Mouse (Mus musculus): ENCODE data around the gene 2310039H08Rik.
A peak's percentile ranks its signal among the peaks of the same experiment; 100 is the strongest.

The 2310039H08Rik gene

DNA sequence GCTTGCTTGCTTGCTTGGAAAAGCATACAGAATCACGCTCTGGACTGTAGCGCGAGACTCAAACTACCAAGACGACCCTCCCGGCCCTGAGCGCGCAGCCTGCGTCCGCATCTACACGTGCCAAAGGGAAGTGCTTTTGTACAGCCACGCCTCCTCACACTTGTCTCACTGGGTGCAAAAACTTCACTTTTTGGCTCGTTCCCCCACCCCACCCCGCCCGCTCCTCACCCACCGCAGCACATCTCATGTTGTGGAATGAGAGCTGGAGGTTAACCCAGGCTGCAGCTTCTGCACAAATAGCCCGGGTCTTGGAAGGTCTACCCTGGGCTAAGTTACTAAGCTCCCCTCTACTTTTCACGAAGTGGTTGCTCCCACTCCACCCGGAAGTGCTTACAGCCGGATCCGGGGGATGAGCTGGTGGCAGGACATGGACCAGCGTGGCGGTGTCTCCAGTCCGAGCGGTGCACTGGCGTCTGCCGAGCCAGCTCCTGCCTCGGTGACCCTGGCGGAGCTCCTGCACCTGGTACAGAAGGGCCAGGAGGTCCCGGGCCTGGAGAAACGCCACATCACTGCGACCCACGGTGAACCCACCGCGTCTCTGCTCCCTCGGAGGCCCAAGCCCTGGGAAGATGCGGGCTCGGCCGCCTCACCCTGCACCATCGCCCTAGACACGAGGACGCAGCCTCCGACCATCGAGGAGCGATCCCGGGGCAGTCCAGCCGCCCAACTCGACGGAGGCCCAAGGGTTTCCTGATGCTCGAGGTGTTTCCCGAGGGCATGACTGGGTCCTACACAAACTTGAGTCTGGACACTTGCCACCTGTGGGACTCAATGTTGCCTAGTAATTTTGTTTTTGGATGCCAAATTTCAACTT, at the start of gene 2310039H08Rik:
TSS of gene 2310039H08Rik (plus strand) at position 232 of the 874 bp plus-strand sequence.
- DNase-seq: peak; percentile 93

DNA sequence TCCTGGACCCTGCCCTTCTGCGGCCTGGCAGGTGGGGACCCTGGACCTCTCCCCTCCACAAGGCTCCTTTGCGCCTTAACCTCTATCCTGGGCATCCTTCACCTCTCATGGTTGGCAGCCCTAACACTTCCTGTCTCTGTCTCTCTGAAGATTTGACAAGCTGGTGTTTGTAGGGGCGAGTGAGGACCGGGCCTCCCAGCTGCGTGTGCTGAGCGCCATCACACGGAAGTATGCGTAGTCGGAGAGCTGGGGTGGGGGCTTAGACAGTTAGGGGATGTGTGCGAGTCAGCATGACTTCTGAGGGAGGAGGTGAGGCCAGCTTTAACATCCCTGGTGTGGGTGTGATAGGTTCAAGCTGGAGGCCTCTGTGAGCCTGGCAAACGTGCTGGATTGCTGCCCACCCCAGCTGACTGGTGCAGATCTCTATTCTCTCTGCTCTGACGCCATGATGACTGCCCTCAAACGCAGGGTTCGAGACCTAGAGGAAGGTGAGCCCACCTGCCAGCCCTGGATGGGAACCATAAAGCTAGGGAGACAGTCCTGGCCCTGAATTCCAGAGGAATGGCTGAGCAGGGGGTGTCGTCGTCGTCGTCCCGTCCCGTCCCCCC, 47.9 kb upstream of the 2310039H08Rik start:
- no peak for DNase-seq

DNA sequence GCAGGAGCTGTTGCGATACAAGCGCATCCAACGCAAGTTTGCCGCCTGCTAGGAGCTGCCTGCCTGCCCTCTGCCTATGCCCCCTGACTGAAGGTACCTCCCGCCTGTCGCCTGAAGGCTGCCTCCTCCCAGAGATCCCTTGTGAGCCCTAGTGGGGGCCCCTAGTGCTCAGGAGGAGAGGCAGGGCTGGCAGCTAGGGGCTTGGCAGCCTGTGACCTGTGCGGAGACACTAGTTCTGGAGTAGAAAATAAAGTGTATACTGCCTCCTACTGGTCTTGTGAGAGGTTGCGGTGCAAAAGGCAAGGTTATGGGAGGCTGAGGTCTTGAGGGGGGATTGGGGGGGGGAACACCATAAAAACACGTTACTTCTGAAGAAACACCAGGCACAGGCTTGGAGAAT, 47.2 kb upstream of the 2310039H08Rik start:
- DNase-seq: peak; percentile 64

DNA sequence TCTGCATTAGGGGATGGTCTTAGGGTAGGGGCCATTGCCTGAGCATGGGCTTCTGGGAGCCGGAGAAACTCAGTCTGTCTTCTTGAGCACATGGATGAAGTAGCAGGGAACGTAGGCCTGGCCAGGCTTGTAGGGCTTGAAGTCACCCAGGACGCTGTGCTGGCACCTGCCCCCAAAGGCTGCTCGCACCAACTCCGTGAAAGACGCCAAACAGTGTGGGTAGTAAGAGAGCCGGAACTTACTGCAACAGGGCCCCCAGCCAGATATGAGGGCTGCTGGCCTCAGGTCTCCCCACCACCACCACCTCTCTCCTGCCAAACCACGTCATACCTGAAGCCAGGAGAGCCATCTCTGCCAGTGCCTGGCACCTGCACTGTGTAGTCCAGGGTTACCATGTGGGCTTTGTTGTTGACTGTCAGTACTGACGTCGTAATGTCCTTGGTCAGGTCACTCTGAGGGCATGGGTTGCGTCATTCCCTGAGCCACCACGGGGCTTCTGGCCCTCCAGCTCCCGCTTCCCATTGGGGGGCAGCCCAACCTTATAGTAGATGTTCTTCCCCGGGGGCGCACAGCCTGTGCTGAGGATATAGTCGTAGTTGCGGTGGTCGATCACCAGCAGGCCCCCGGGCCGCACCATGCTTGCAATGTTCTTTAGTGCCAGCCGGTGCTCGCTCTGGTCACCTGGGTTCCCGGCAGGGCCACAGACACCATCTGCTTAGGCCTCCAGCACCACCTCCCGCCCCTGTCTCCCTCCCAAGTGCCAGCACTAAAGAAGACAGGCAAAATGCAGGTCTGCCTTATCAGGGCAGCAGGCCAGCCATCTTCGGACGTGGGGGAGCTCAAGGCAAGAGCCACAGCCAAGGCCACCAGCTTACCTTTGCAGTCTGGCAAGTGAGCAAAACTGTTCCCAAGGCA, 46.4 kb upstream of the 2310039H08Rik start:
- no peak for DNase-seq

DNA sequence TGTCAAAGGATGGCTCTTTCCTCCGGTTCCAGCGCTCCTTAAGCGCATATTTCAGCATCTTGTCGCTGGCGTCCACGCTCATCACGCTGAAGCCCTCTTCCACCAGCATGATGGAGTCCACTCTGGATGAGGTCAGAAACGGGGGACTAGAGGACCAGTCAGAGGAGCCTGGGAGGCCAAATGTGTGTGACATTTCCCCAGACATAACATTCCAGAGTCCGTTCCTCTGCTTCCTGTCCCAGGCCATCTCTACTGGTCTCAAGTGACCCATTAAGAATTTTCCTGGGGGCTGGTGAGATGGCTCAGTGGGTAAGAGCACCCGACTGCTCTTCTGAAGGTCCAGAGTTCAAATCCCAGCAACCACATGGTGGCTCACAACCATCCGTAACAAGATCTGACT, 45.2 kb upstream of the 2310039H08Rik start:
- no peak for DNase-seq

DNA sequence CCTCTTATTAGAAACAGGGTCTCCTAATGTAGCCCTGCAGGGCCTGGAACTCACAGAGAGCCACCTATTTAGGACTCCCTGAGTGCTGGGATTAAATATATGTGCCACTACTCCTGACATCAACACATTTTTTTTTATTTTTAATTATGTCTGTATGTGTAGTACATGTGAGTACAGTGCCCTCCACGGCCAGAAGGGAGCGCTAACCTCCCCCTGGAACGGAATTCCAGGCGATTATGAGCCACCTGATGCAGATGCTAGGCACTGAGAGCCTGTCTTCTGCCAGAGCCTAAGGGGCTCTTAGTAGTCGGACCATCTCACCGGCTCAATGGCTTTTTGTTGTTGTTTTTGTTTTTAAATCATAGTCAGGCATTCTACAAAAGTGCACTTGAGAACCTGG, 44.4 kb upstream of the 2310039H08Rik start:
- DNase-seq: peak; percentile 46

DNA sequence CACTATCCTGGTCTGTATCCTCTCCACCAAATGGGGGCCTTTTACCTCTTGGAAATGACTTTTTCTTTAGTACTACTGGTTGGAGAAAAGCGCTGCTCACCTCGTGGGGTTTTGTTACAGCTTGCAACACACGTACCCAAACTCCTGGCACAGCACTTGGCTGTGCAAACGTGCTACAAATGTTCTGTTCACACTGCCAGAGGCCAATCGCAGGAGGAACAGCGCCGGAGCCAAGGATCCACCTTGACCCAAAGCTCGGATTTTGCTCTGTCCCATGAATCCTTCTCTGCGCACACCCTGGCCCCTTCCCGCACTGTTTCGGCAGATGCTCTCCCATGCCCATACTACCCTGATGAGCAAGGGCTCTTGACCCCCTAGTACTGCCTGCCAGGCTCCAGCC, 43.9 kb upstream of the 2310039H08Rik start:
- no peak for DNase-seq

DNA sequence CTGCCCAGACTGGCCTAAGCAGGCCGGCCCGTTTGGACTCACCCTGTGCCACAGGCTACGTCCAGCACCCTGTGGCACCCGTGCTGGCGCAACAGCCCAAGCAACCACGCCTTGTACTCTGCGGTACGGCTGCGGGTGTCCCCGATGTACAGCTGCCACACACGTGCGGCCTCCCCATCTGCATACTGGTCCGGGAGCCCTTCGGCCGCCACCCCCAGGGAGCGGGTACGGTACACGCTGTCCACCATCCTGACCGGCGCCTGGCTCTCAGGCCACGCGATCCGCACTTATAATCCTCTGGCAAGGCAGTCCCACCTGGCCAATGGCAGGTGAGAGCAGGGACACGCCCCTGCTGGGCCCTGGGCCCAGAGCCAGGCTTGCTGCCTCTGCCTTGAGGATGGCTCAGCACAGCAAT, 43.5 kb upstream of the 2310039H08Rik start, which contains the start of gene Gnmt:
TSS of gene Gnmt (minus strand) at position 265 of the 415 bp plus-strand sequence.
- peak; percentile 59 for DNase-seq

DNA sequence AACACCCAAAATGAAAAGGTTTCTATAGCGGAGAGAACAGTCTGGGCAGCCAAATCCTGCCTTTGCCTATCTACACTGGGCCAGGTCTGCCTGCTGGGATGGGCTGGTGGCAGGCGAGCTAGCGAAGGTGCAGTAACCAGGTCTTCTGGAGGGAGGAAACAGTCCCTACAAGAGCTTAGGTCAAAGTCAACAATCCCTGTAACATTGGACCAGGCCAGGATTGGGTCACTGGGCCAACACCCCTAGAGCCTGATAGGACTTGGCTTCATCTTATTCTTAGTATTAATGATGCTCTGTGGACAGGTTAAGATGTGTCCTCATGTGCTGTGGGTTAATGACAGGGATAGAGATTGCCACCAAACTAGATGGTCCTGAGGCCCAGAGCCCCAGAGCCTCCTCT, 38.4 kb upstream of the 2310039H08Rik start:
- DNase-seq: no peak

DNA sequence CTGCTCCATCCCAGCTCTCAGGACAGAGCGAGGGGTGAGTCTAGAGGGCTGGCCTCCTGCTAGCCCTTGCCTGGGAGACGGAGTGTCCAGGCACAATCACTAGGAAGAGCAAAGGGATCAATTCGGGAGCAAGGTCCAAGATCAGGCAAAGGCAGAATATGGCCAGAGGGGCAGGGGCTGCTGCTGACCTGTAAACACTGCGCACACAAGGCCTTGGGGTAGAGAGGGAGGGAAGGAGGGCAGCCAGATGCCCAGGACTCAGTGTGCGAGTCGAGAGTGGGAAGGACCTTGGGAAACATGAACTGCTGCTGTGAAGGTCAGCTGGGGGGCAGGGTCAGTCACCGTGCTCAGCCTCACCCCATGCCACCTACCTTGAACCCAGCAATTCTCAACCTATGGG, 37.1 kb upstream of the 2310039H08Rik start:
- DNase-seq: no peak

DNA sequence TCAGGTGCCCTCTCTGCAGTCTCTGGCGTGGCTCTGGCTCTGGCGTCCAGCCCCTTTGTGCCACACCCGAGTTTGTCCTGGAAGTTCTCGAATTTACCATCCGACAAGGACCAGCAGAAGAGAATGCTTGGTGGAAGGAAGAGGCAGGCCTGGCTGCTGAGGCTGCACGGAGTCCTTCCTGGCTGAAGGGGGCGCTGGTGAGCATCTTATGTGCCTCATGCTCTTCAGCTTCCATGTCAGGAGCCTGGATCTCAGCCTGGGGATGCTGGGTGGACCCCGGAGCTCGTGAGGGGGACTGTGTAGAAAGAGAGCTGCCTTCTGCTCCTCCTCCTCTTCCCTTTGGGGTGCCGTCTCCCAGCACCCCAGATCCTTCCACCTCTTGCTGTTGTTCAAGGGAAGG, 36.3 kb upstream of the 2310039H08Rik start:
- peak; percentile 43 for DNase-seq

DNA sequence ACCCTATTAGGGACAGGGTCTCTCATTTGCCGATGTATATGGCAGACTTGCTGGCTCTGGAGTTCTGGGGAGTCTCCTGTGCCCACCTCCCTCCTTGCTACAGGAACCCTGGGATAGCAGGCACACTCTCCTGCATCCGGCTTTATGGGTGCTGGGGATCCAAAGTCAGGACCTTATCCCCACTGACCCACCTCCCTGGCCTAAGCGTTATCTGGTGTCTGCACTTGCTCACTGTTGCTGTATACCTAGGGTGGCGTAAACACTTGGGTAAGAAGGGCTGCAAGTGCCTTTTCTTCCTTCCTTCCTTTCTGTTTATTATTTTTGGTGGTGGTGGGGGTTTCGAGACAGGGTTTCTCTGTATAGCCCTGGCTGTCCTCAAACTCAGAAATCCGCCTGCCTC, 31.1 kb upstream of the 2310039H08Rik start:
- DNase-seq: no peak

DNA sequence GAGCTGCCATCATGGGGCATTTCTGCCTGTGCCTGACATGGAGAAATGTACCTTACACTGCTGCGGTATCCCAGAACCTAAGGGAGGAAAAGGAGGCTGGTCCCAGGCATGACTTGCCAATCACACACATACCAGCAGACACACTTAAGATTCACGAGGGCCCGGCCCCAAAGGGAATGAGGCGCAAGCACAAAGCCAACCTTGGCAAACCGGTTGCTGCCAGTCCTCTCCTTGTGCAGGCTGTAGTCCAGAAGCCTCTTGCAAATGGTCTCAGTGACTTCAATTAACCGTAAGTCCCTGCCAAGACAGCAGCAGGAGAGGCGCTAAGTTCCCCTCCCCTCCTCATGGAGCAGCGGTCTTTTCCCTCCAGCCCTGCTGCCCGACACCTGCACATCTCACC, 29.4 kb upstream of the 2310039H08Rik start:
- peak; percentile 43 for DNase-seq

DNA sequence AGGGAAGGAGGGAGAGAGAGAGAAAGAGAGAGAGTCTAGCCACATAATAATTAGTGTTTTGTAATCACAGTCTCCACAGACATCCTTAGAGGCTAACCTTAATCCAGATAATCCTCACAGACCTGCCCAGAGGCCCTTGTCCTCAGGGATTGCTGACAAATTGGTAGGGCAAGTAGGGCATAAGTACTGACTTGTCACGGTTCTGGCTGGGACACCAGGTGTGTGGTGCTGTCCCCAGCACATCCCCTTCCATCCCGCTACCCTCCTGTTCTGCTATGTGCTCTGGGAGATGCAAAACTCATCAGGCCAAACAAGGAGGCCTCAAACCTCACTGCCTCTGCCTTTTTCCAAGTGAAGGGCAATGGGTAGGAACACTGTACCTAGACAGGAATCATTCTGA, 26.9 kb upstream of the 2310039H08Rik start:
- DNase-seq: no peak

DNA sequence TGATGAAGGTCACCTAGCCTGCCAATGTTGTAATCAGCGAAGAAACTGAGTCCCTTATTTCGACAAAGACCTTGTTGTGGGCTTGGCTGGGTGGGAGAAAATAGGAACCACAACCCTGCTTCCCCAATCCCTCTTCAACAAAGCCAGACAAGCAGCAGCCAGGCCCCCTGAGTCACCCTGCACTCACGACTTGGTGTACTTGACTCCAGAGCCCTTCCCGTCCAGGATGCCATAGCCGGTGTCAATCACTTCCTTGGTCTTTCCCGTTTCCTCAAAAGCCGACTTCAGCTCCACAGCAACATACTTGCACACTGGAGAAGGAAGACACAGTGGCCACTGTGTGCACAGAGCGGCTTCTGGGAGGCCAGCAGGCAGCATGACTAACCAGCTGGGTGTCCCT, 25.2 kb upstream of the 2310039H08Rik start:
- no peak for DNase-seq

DNA sequence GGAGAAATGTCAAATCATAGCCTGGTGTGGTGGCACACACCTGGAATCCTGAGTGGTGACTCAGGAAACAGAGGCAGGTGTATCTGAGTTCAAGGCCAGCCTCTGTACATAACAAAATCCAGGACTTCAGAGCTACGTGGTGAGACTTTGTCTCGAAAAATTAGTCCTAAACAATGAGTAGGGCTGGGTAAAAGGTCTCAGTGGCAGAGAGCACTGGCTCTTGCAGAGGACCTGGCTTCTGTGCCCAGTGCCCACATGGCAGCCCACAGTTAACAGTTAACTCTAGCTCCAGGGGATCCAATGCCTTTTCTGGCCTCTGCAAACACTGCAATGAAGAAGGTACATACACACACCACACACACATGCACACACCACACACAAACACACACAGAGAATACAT, 24.6 kb upstream of the 2310039H08Rik start:
- no peak for DNase-seq

DNA sequence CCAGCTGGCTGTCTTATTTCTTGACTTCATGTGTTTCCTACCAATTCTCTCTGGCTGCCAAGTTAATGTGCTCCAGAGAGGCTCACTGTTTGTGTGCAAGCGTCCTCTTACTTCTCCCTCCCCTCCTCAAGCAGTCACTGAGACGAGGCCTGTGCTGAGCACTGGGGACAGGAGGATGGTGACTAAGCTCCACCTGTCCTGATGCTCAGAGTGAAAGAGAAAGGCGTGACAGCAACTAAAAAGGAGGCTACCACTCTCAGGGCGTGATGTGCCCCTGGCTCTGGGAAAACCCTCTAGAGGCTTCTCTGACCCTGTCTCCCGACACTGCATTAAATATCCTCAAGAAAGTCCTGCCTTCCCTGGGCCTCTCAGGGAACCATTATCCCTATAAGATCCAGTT, 23.2 kb upstream of the 2310039H08Rik start:
- no peak for DNase-seq

DNA sequence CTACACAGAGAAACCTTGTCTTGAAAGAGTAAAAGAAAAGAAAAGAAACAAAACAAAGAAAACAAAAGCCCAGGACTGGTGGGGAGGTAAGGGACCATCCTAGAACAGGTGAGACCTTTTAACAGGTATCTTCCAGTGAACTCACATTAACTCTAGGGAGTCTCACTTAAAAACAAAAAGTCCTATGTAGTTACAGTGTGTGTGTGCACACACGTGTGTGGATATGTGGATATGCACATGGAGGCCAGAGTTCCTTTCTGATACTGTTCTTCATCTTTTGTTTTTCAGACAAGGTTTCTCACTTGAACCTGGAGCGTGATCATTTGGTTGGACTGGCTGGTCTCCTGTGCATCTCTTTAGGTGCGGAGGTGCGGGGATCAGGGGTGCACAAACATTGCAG, 21.9 kb upstream of the 2310039H08Rik start:
- DNase-seq: no peak

DNA sequence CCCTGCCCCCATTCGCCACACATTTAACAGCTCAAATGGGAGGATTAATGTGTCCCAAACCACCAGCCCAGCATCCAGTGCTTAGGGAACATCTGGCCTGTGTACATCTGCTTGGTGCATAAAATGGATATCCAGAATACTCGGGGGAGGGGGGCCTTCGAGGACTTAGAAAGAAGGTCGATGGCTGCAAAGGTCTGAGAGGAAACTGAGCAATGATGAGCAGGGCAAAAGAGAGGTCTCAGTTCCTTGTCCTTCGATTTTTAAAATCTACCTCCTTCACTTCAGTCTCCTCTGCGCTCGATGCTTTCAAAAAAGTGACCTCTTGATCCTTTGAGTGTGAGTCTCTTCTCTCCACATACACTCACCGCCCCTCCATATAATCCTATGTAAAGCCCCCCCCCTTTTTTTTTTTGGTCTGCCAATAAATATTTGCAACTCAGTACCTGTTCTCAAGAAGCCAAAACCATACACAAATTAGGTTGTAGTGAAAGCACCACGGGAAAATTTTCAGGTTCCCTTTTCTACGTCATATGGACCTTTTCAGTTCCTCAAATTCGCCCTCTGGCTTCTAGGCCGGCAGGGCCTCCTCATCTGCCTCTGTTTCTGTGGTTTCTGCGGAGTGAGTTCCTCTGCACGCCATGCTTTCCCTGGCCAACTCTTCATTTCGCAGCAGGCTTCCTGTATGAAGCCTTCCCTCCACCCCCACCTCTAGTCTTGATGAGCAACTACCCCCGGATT, 21.2 kb upstream of the 2310039H08Rik start:
- DNase-seq: peak; percentile 66

DNA sequence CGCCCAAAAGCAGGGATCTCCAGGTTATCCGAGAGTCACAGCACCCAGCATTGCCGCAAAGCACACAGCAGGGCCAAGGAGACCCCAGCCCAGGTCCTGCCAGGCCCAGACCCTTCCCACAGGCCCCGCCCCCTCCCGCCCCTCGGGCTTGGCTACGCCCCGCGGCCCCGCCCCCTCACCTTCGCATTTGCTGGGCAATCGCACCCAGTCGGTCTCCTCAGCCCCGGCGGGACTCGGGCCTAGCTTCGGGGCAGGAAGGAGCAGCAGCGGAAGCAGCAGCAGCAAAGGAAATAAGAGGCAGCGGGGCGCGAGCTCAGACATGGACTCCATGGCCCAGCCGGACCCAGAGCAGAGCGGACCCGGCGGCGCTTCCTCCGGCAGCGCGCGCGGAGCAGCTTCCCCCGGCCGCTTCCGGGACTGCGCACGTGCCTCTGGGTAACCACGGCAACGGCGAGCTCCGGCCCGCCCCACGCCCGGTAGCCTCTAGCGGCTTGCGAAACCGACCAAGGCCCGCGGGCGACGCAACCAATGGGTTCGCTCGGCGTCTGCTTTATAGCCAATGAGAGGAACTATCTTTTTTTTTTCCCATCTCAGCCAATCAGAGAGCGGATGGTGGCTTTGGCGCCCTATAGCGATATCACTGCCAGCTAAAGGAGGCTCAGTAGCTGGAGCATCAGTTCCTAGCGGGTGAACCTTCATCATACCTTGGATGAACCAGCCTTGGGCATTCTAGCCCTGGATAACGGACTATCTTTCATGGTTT, 20.5 kb upstream of the 2310039H08Rik start, which contains the start of gene Cnpy3:
TSS of gene Cnpy3 (minus strand) at position 421 of the 763 bp plus-strand sequence.
- DNase-seq: peak; percentile 99

DNA sequence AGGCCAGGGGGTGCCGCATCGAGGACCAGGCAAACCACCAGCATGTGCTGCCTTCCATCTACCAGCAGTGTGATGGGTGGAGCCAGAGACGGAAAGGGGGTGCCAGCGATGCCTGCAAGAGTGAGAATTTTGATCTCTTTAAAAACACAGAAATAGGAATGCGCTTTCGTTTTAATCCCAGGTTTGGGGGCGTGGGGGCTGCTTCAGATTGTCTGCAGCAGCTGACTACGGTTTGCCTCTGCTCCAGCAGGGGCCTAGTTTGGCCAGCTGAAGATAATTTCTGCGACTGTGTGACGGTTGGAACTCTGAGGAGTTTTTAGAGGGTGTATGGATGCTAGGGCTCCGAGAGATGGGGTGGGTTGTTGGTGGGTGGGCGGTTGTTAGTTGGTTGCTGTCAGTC, 13.7 kb upstream of the 2310039H08Rik start:
- no peak for DNase-seq

DNA sequence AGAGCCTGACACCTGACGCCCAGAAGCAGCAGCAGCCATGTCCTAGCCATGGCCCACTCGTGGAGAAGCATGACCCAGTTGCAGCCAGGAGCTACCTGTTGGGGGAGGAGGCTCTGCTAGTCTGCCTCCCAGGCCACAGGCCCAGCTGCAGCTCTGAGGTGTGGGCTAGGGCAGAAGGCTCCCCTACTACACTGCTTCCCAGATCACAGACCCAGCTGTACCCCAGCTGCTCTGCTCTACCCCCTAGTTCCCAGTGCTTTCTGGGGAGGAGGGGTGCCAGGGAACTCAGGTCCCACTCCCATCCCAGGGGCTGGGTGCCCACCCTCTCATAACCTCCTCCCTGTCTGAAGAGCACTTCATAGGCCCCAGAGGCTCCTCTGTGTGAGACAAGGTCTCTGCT, 8.9 kb upstream of the 2310039H08Rik start, which contains the start of gene Ptcra:
TSS of gene Ptcra (minus strand) at position 169 of the 400 bp plus-strand sequence.
- no peak for DNase-seq

Measured in lung, postnatal 10 days (tissue).